Mouse (Mus musculus) liver, embryonic 14.5 days (tissue): ENCODE data around the gene Sertad3.

Experiments used
- CTCF ChIP-seq: IDR thresholded peaks from 2 replicates; pipeline ENCODE4 v1.5.1; 2016; ENCODE audit warnings: antibody characterized with exemption, low read depth, control low read depth
- EP300 ChIP-seq: IDR thresholded peaks from 2 replicates; pipeline ENCODE4 v1.6.1; 2016; ENCODE audit warnings: antibody characterized with exemption, low read depth

GRCm38 (mm10) chr7:27473156-27473834 is at the start of gene Sertad3:
- TF ChIP-seq CTCF (no peak), EP300 (no peak)
